Mouse (Mus musculus): ENCODE data around the gene H2-Aa. TPM values are rescaled to one million over a fixed set of nuclear protein-coding genes. Genes with fewer than 3 reads are reported as not detected.
"Not testable (repeated sequence)": the region's sequence is repeated elsewhere in the genome, so short reads cannot be mapped to it uniquely, and the experiment has no call there.

H2-Aa gene
- 1 to 10 TPM; 1.0 to 3.1 TPM for total RNA-seq (2021)
- long read RNA-seq, experiment 1, partial matches to known transcripts, result 0 of 1 reads
- long read RNA-seq, experiment 1, other reads (novel, unspliced or antisense), result 1 of 1 reads
- long read RNA-seq, experiment 2, result 0 reads

DNA sequence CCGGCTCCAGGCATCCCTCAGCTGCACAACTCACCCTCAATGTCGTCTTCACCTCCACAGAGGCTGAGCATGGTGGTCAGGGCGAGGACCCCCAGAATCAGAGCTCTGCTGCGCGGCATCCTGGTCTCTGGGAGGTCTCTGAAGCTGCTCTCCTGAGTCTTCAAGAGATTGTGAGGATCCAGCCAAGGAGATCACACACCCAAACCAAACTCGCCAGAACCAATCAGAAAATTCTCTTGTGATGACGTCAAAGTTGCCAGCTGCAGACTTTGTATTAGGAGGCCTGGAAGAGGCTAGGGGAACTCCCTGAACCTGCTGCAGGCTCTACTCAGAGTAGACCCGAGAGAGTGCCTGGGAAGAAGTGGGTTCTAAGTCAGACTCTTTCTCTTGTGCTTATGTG, at the start of gene H2-Aa:
Gene H2-Aa, minus strand, starts transcription at position 176 of the 400 bp plus-strand sequence.
- Histone ChIP-seq H3K27ac (no peak within 1 kb of the TSS), H3K4me3 (no peak within 1 kb of the TSS)
- intact Hi-C loops (cut with DNase I), result no loop called here
- peak; percentile 74 to 77 for DNase-seq (ENCODE audit: extremely low spot score in 1 of 2, low spot score in 2 of 2)
- TF ChIP-seq CTCF (IDR thresholded peaks at IDR 0.05), result no peak

DNA sequence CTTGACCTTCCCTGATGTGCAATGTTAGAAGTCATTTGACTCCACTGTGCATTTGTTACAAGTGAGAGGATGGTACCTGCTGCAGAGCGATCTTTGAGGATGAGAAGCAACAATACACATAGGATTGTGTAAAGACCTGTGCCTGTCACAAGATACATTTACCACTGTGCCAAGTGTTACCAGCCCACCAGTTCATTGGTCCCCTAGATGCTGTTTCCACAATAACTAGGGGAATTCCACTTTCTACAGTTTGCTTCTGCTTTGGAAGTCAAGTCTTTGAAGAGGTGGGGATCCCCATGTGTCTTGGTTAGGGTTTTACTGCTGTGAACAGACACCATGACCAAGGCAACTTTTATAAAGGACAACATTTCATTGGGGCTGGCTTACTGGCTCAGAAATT, 43.6 kb upstream of the H2-Aa start:
- intact Hi-C loops (cut with DNase I), result no loop called here
- TF ChIP-seq CTCF (IDR thresholded peaks at IDR 0.05), result no peak
- no peak for DNase-seq (ENCODE audit: extremely low spot score in 1 of 2, low spot score in 2 of 2)
- Histone ChIP-seq H3K27ac (no peak overlapping the region), H3K4me3 (no peak overlapping the region)

DNA sequence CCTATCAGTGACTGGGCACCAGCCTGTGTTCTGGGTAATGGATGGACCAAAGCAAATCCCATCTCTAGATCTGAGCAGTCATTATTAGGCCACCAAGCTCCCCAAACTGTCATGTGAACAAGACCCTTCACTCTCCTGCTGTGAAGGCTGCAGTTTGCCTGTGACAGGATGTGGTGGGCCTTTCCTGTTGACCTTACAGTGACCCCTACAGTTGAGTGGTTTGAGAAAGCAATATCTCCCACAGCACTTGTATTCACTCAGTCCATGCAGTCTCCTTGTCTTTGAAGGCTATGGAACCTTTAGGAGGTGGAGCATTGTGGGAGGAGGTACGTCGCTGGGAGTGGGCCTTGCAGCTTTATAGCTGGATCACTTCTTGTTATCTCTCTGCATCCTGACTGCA, 42.2 kb upstream of the H2-Aa start:
- no peak for DNase-seq (ENCODE audit: extremely low spot score in 1 of 2, low spot score in 2 of 2)
- Histone ChIP-seq H3K4me3 (no peak overlapping the region), H3K27ac (no peak overlapping the region)
- no peak for TF ChIP-seq CTCF (IDR thresholded peaks at IDR 0.05)
- intact Hi-C loops (cut with DNase I), result no loop called here

DNA sequence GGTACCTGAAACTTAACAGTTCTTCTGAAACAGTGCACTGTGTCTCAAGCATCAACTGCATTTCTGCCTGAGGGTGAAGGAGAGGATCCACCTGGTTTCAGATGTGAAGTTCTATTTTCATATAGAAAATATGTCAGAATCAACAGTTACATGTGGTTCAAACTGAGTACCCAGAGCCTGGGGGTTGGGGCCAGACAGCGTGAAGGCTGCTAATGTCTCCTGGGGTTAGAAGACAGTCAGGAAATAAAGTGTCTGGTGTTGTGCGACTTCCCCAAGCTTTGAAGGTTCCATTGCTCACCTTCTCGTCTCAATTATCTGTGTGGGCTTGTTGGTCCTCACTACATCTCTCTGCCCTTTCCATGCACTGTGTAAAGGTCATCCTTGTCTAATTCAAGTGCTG, 38.8 kb upstream of the H2-Aa start:
- TF ChIP-seq CTCF (IDR thresholded peaks at IDR 0.05), result no peak

DNA sequence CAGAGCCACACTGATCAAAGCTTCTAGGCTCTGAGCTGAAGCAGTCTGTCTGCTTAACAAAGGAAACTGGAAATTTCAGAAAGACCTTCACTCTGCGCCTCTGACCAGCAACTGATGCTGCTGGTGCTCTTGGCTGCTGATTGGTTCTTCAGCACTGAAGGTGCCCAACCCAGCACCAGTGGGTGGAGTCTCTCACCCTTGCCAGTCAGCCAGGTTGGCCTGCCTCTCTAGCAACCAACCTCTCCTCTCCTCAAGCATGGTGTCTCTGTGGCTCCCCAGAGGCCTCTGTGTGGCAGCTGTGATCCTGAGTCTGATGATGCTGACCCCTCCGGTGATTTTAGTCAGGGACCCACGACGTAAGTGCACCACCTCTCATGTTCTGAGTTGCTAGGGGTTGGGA, 37.8 kb upstream of the H2-Aa start, which contains the start of gene H2-Eb2:
Gene H2-Eb2, plus strand, starts transcription at position 230 of the 400 bp plus-strand sequence.
- Histone ChIP-seq H3K27ac (no peak within 1 kb of the TSS), H3K4me3 (no peak within 1 kb of the TSS)
- no peak for TF ChIP-seq CTCF (IDR thresholded peaks at IDR 0.05)
- DNase-seq (ENCODE audit: extremely low spot score in 1 of 2, low spot score in 2 of 2), result no peak
- intact Hi-C loops (cut with DNase I), result no loop called here

More for the DNA sequence above, 38.8 kb upstream of the H2-Aa start:
- no peak overlapping the region for H3K4me3 ChIP-seq
- H3K27ac ChIP-seq, result no peak overlapping the region
- no peak for DNase-seq (ENCODE audit: extremely low spot score in 1 of 2, low spot score in 2 of 2)
- intact Hi-C loops (cut with DNase I), result no loop called here

DNA sequence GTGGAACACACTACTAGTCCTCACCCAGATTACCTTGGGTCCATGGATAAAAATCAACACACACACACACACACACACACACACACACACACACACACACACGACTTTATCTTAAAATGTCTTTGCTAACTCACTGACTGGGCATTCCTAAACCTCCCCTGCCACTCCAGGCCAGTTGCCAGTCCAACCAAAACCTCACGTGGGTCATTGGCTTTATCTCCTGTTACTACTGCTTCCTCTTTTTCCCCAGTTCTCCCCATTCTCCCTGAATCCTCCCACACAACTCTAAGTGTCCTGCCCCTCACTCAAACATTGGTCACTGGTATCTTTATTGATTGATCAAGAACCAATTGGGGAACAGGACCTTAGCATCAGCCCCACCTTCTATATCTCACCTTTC, 29.7 kb upstream of the H2-Aa start:
- Histone ChIP-seq H3K27ac (no peak overlapping the region), H3K4me3 (no peak overlapping the region)
- intact Hi-C loops (cut with DNase I), result no loop called here
- no peak for DNase-seq (ENCODE audit: extremely low spot score in 1 of 2, low spot score in 2 of 2)
- TF ChIP-seq CTCF (IDR thresholded peaks at IDR 0.05), result no peak

DNA sequence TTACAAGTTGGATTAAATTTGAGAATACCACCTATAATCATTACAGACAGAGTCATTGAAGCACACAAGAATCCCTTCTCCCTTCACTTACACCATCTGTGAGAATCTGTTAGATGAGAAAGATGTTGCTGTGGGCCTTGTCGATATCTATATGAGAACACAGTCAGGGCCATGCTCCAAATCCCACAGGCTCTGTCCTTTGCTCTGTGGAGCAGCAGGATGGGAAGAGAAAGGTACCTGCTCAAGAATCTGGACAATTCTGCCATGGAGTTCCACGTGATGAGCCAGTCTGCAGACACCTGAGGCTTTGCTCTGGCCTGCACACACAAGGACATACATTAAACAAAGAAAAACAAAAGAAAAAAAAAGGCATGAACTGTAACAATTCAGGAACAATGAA, 29.1 kb upstream of the H2-Aa start:
- H3K4me3 ChIP-seq, result no peak overlapping the region
- TF ChIP-seq CTCF (IDR thresholded peaks at IDR 0.05), result no peak
- no peak for DNase-seq (ENCODE audit: extremely low spot score in 1 of 2, low spot score in 2 of 2)
- intact Hi-C loops (cut with DNase I), result no loop called here
- H3K27ac ChIP-seq, result no peak overlapping the region

DNA sequence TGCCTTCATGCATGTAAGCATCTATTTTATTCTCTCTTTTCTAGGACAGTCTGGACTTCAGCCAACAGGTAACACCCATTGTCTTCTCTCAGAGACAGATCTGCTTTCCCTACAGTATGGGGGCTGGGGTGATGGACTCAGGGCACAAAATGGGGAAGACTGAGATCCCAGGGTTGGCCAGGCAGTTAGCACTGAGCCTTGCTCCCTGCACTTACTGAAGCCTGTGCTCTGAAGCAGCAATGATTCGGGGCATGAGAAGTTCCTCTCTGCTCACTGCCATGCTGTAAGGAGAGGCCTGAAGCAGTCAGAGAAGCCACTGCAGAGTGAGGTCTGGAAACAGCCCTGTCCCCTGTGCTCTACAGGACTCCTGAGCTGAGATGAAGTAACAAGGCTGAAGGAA, 27.9 kb upstream of the H2-Aa start:
- no peak for TF ChIP-seq CTCF (IDR thresholded peaks at IDR 0.05)
- no peak for DNase-seq (ENCODE audit: extremely low spot score in 1 of 2, low spot score in 2 of 2)
- no peak overlapping the region for H3K27ac ChIP-seq
- H3K4me3 ChIP-seq, result no peak overlapping the region
- intact Hi-C loops (cut with DNase I), result no loop called here

DNA sequence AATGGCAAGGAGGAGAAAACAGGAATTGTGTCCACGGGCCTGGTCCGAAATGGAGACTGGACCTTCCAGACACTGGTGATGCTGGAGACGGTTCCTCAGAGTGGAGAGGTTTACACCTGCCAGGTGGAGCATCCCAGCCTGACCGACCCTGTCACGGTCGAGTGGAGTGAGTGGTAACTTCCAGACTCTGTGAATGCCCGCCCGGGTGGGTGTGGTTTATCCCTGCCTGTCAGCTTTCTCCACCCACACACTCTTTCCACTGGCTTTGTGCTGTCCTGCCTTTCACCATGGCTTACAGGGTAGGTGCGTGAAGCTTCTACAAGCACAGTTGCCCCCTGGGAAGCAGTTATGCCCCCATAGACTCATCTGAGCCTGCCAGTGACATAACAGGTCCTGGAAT, 26.7 kb upstream of the H2-Aa start:
- intact Hi-C loops (cut with DNase I), result no loop called here
- no peak for DNase-seq (ENCODE audit: extremely low spot score in 1 of 2, low spot score in 2 of 2)
- TF ChIP-seq CTCF (IDR thresholded peaks at IDR 0.05), result no peak
- Histone ChIP-seq H3K4me3 (no peak overlapping the region), H3K27ac (no peak overlapping the region)

DNA sequence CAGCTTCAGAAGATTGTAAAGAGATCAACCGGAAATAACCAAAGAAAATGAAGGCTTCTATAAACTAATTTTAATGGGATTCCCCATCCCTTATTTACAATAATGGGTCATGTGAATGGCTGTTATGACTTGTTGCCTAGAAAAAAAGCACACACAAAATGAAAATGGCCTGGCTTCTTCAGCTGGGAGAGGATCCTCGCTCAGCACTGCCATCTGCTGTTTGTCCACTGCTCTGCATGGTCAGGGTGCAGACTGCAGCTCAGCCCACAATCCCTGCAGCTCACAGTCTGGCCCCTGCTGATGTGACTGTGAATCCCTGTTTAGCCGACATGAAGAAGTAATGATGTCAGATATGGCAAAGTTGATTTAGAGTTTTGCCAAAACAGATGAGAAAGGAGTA, 25.8 kb upstream of the H2-Aa start:
- peak; percentile 90 for TF ChIP-seq CTCF (IDR thresholded peaks at IDR 0.05)
- intact Hi-C loops (cut with DNase I), result loop anchor here (1.0 kb wide), 1 partner anchor 66 kb away; no protein-coding TSS in a partner anchor

DNA sequence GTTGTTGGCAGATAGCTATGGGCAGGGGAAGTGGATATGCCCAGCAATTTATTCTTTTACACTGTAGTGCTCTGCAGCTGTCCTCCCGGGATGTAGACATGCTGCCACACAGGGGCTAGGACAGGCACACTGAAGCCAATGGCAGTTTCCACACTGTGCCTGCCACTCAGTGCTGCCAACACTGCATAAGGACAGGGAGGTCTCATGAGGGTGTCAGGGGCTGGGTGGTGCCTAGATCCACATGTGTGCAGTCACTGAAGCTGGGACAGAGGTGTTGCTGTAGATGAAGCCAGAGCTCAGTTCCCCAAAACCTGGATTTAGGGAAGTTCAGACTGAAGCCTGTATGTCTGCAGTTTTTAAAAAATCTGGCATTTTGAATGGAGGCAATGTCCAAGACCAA, 24.6 kb upstream of the H2-Aa start:
- Histone ChIP-seq H3K4me3 (no peak overlapping the region), H3K27ac (no peak overlapping the region)
- no peak for DNase-seq (ENCODE audit: extremely low spot score in 1 of 2, low spot score in 2 of 2)
- TF ChIP-seq CTCF (IDR thresholded peaks at IDR 0.05), result no peak
- intact Hi-C loops (cut with DNase I), result no loop called here

More for the DNA sequence above, 25.8 kb upstream of the H2-Aa start:
- H3K4me3 ChIP-seq, result no peak overlapping the region
- peak; percentile 73 to 82 for DNase-seq (ENCODE audit: extremely low spot score in 1 of 2, low spot score in 2 of 2)
- no peak overlapping the region for H3K27ac ChIP-seq

DNA sequence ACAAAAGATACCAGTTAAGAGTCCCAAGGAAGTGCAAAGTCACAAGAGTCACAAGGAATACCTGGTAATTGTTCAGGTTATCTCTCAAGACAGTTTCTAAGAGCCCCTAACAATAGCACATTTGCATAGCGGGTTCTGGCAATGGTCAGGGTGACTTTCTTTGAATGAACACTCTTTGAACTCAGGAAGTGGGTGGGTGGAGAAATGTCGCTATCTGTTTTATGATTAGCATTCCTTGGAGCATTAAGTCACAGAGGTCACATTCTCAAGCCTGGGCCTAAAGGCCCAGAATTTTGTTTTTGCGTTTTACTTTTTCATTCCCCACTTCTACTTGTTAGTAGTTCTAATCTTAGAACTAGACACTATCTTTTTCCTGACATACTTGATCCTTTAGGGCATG, 22.9 kb upstream of the H2-Aa start:
- intact Hi-C loops (cut with DNase I); H3K27ac ChIP-seq; H3K4me3 ChIP-seq; DNase-seq (ENCODE audit: extremely low spot score in 1 of 2, low spot score in 2 of 2): not testable (repeated sequence)

DNA sequence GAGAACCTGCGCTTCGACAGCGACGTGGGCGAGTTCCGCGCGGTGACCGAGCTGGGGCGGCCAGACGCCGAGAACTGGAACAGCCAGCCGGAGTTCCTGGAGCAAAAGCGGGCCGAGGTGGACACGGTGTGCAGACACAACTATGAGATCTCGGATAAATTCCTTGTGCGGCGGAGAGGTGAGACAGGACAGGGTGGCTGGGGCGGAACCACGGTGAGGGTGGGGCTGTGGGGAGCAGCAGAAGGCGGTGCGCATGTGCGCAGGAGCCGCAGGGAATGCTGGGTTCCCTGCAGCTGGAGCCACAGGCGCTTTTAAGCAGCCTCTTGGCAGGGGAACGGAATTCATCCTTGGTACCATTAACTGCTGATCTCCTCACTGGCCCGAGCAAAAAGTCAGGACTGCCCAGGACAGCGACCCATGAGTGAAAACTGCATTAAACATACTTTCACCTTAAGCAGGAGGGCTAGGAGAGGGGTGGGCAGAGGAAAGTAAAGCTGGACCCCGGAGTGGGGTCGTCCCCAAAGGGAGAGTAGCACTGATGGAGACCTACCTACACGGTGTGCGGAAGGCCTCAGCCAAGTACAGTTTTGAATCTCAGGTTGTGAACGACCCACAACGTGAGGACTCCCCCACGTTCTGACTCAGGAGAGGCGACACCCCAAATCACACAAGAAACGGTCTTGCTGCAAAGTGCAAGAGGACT, 22.2 kb upstream of the H2-Aa start:
- no peak for TF ChIP-seq CTCF (IDR thresholded peaks at IDR 0.05)
- peak; percentile 71 to 75 for DNase-seq (ENCODE audit: extremely low spot score in 1 of 2, low spot score in 2 of 2)
- intact Hi-C loops (cut with DNase I), result loop anchor here (5.0 kb wide), 1 partner anchor 48 kb away; no protein-coding TSS in a partner anchor
- peak overlapping the region; percentile 65 for H3K27ac ChIP-seq
- H3K4me3 ChIP-seq, result peak overlapping the region; percentile 47

Data from left cerebral cortex, adult 2 months (tissue).